Mouse (Mus musculus) urinary bladder, postnatal 36 days (tissue): ENCODE measurements at regions not wholly inside any gene's neighbourhood (a gene's known extent, or its start where the extent isn't known, plus 50 kb on each side); places are given as distances from the start of the nearest gene placed in this dataset.

Experiments
- DNase-seq, 2 experiments: peaks; one replicate each; pipeline ENCODE4 v3.0.0; 2022; ENCODE audit warnings: low spot score in 2 of 2, mixed read lengths in 1 of 2

GRCm38 (mm10) chr11:24340677-24341076 is 262.8 kb downstream of the Bcl11a start:
- DNase-seq, result no peak

GRCm38 (mm10) chr11:24341650-24342049 is 263.8 kb downstream of the Bcl11a start:
- no peak for DNase-seq

- DNase-seq, result no peak
Observed at GRCm38 (mm10) chr11:24342176-24342575, 264.3 kb downstream of the Bcl11a start.

GRCm38 (mm10) chr11:24342732-24343131 is 264.9 kb downstream of the Bcl11a start:
- peak in 1 of 2 experiments; percentile 15 for DNase-seq

- no peak for DNase-seq
Observed at GRCm38 (mm10) chr11:24347225-24347624, 269.4 kb downstream of the Bcl11a start.

- DNase-seq, result no peak
Observed at GRCm38 (mm10) chr11:24348741-24349140, 270.9 kb downstream of the Bcl11a start.

GRCm38 (mm10) chr11:24349967-24350643 is 272.2 kb downstream of the Bcl11a start:
- no peak for DNase-seq

- no peak for DNase-seq
Observed at GRCm38 (mm10) chr11:24350839-24351238, 273.0 kb downstream of the Bcl11a start.

- no peak for DNase-seq
Observed at GRCm38 (mm10) chr11:24352071-24352470, 274.2 kb downstream of the Bcl11a start.

GRCm38 (mm10) chr11:24353056-24353455 is 275.2 kb downstream of the Bcl11a start:
- no peak for DNase-seq

GRCm38 (mm10) chr11:24357388-24357787 is 279.5 kb downstream of the Bcl11a start:
- DNase-seq, result no peak

- no peak for DNase-seq
Observed at GRCm38 (mm10) chr11:24359086-24359485, 281.2 kb downstream of the Bcl11a start.

GRCm38 (mm10) chr11:24361998-24362687 is 284.3 kb downstream of the Bcl11a start:
- DNase-seq, result no peak

GRCm38 (mm10) chr11:24362688-24363035 is 284.8 kb downstream of the Bcl11a start:
- no peak for DNase-seq

GRCm38 (mm10) chr11:24363418-24364364 is 285.8 kb downstream of the Bcl11a start:
- DNase-seq, result no peak

GRCm38 (mm10) chr11:24370198-24370860 is 292.5 kb downstream of the Bcl11a start:
- no peak for DNase-seq

- no peak for DNase-seq
Observed at GRCm38 (mm10) chr11:24370861-24371686, 293.2 kb downstream of the Bcl11a start.

GRCm38 (mm10) chr11:24371687-24371950 is 293.8 kb downstream of the Bcl11a start:
- no peak for DNase-seq

GRCm38 (mm10) chr11:24371963-24372362 is 294.1 kb downstream of the Bcl11a start:
- peak; percentile 11 to 56 for DNase-seq

GRCm38 (mm10) chr11:24372616-24373015 is 294.8 kb downstream of the Bcl11a start:
- DNase-seq, result no peak

GRCm38 (mm10) chr11:24373301-24373700 is 295.4 kb downstream of the Bcl11a start:
- no peak for DNase-seq
